Mouse (Mus musculus) neural tube, embryonic 10.5 days (tissue): ENCODE measurements around the gene Dlgap1.

Source experiments
- DNase-seq: peaks from one replicate; pipeline ENCODE4 v3.0.0-alpha.2; 2017; ENCODE audit warnings: low spot score; ENCODE audit errors: extremely low spot score

Gene Dlgap1

DNA sequence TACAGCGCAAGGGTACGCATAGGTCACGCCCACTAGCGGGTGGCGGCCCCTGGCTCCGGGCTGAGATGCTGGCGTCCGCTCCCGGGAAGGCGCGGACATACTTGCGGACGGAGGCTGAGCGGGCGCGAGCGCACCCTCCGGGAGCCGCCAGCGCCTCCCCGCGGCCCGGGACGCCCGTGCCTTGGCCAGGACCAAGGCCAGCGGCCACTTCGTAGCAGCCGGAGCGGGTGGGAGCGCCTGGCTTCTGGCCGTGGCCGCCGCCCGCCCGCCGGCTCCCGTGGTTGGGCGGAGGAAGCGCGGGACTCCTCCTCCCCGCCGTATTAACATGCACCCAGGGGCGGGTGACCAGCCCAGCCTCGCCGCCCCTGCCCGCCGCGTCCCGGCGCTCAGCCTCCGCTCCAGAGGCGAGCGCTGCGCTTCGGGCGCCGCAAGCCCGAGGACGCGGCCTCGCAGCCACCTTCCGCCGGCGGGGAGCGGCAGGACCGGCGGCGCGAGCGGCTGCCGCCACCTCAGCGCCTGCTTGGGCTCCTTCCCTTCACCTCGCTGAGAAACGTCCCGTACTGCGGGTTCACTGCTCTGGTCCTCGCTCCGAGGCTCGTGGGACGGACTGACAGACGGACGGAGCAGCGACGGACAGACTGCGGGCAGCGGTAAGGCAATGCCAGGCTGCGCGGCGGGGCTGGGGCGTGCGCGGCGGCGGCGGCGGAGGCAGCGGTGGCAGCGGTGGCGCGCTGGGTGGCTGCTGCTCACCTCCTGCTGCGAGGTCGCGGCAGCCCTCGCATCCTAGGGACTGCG lies at the start of gene Dlgap1:
TSS of gene Dlgap1 (plus strand) at position 53 of the 795 bp plus-strand sequence.
- peak; percentile 79 for DNase-seq

DNA sequence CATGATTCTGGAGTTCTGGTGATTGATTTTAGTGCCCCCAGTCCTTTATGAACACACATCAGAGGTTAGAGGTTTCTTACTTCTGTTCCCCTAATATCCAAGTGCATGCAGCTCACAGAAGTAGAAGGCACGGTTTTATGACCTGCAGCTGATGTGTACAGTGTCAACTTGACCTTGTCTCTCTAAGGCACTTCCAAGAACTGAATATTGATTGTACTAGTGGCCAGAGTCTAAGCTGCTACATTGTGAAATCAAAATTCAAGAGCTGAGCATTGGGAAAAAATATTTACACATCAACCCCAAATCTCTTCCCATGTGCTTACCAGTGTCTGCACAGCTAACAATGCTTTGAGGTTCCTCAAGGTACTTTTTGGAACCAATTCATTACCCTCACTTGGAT lies 13.9 kb upstream of the Dlgap1 start:
- no peak for DNase-seq

DNA sequence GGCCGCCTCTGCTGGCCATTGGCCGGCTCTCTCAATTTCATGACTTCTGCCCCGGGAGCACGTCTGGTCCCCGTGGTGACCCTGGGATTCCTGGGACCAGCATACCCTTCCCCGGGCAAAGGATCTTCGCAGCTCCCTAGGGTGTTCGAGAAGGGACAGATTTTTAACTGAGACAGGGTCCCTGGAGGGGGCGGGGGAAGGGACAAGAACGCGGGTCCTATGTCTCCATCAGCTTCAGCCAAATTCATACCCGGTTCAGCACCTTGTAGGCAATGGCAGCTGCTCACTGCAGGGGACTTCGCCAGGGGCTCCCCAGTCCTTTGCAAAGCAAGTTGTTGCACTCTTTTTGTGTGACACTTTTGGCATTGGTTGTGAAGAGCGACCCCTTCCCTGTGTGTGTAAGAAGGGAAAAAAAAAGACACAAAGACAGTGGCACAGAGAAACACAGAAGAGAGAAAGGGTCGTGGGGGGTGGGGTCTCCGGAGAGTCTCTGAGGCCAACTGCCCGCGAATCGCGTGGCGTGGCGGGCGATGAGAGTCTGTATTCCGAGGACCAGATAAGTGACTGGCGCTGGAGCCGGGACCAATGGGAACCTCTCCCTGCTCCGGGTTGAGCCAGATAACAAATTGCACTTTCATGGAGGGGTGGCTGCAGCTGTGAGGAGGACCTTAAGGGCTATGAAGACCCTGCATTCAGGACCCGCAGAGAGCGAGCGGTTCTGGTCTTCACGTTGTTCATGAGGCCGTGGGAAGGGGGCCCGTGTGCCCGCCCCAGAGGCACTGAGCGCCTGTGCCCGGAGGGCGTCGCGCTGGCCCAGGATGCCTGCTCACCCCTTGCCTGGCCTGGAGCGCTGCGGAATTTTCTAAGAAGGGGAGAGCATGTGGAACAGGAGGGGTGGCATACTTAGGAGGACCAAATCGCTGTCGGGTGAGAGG lies 1.2 kb downstream of the Dlgap1 start:
- DNase-seq, result peak; percentile 42

DNA sequence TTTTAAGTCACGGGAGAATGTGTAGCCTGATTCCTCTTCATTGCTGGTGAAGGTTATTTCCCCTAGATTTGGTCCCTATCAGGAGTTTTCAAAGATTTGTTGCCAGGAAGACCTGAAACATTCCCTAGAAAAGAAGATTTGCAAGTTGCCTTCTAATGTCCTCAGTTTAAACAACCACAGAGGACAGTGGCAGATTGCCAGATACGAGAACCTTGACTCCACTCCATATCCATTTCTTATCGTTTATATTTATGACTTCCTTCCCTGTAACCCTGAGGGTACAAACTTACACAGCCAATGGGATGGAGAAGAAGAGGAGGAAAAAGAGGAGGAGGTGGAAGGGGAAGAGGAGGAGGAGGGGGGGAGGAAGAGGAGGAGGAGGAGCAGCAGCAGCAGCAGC lies 4.2 kb downstream of the Dlgap1 start:
- no peak for DNase-seq

DNA sequence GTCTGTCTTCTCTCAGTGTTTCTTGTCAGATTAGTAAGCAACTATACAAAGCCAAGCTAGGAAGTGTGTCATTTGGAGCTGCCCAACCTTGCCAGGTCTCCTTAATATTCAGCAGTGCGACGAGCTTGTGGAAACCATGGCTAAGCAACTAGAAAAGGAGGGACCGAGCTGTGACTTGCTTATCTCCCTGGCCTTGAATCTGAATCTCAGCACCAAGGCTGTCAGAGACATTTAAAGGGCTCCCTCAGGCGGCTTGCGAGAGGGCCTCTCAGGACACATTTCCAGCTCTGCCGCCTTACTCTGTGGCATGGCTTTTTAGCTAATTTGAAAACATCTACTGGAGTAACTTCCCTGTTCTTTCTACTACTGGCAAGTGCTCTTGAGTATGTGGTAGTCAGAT lies 5.1 kb downstream of the Dlgap1 start:
- DNase-seq, result no peak

DNA sequence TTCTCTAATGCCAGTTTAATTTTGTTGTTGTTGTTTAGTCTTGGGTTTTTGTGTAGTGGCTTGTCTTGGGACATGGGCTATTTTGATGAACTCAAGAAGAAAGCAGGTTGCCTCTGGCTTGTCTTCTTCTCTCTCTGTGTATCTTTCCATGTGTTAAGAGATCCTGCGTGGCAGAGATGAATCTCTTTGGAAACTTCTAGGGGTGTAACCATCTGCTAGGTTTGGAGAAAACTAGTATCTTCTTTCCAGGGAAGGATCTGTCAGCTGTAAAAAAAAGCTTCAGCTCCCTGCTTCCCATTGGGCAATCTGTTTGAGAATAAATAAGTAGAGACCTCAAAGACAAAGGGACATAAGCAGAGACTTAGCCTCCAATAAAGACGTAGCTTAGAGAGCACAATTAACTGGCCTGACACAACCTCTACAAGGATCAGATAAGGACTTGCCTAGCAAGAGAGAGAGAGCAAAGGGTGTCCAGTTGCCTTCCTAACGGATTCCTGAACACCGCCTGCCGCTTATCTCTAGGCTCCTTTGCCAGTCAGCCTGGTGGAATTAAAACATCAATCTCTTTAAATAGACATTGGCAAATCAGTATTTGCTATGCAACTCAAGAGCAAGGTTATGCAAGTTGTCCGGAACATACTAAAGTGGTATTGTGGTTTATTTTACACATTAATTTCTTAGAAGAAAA lies 13.5 kb downstream of the Dlgap1 start:
- DNase-seq, result no peak

DNA sequence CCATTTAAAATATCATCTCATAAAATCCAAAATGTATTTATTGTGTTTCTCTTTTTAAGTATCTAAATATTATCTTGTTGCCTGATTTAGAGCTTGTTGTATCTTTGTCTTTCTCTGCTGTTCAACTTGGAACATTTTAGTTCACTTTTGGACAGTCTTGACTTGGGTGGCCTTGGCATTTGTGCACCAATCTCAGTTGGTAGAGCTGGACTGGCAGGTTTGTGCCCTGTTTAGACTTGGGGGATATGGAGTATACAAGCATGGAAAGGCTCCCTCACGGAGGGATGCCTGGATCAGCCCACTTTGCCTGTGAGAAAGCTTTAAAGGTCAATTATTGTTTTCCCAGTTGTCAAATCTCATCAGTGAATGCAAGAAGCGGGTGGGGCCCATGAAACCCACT lies 27.5 kb downstream of the Dlgap1 start:
- no peak for DNase-seq

DNA sequence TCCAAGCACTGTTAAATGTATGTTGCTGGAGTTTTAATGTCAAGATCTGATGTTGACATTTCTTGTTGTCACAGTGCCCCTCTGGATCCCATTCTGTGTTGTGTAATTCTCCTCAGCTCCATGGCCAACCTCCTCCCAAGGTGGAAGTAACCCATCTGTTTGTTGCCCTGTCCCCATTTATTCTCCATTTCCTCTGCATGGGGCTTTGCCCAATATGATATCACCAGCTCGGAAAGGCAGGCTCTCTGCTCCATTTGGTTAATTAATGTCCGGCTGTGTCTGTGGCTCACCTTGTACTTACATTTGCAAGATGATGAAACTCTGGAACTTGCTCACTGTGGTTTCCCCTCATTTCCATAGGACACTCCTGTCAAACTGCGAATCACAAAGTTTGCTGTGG lies 33.2 kb downstream of the Dlgap1 start:
- DNase-seq, result no peak

DNA sequence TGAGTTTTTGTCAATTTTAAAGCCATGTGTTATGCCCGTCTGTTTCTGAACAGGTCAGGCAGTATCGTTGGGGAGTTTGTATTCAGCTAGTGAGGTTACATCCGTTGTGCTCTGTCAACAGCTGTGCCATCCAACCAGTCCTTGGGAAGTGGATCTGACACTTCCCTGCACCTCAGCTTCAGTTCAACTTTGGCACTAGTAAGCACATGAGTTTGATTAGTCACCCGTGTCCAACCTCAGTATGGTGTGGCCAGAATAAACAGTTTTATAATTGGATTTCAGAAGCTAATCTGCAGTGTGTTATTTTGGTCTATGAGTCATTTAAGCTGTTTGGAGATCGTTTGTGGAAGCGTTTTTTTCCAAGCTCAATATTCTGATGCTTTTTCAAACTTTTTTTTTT lies 35.8 kb downstream of the Dlgap1 start:
- no peak for DNase-seq

DNA sequence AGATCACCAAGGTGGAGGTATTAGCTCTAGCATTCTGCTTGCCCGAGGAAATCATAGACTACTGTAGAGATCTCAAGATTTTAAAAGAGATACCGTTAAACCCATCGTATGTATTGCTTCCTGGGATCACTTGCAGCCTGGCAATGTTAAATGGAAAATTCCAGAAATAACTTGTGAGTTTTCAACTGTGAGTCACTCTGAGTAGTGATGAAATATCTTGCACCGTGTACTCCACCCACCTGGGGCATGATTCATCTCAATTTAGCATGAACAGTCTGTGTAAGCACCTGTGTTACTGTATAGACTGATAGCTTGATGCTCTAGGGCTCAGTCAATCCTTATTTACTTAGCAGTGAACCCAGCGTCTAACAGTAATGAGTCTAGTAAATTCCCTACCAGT lies 38.7 kb downstream of the Dlgap1 start:
- no peak for DNase-seq

DNA sequence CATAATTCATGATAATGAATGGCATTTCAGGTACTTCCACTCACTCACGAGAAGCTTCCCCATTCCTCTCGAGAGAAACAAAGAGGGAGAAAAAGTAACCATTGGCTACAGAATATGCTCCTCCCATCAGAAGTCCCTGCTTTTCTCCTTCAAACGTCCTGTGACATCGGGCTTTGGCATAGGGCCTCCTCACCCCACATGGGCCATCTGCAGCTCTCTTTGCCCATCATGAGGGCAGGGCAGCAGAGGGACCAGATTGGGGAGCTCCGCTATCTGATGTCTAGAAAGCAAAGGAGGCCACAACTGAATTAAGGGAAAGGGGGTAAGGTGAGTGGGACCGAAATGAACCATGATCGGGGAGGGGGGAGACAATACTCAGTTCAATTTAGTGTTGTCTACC lies 47.6 kb downstream of the Dlgap1 start:
- DNase-seq, result no peak

DNA sequence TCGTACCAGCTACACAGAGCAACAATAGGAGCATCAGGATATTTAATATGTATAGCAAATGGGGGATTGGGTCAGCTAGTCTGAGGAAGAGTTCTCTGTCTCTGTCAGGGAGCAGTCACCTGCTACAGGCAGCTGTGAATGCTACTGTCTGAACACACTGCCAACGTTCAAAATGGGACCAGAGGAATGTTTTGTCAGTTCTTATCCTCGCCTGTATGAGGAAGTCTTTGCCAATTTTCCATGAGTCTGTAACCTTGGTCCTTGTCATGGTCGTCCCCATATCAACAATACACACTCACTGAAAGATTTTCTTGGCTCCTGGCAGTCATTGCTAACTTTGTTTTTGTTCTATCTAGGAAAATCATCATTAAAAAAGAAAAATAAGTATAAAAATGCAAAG lies 51.5 kb downstream of the Dlgap1 start:
- DNase-seq, result no peak

DNA sequence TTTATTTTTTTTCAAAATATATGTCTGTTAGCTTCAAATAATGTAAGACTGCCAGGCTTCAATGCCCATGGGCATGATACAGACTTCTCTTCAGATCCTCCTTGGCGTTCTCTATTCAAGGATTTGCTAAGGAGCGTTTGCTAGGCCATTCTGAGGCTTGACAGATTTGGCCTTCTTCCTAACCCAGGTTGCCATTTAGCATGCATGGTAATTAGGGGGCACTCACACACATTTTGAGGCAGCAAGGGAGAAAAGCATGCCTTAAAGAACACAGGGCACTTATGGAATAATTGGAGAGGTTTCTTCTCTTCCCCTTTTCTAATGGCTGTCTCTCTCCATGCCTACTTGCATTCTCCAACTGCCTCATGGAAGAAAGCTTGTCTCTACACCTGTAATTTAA lies 53.7 kb downstream of the Dlgap1 start:
- no peak for DNase-seq

DNA sequence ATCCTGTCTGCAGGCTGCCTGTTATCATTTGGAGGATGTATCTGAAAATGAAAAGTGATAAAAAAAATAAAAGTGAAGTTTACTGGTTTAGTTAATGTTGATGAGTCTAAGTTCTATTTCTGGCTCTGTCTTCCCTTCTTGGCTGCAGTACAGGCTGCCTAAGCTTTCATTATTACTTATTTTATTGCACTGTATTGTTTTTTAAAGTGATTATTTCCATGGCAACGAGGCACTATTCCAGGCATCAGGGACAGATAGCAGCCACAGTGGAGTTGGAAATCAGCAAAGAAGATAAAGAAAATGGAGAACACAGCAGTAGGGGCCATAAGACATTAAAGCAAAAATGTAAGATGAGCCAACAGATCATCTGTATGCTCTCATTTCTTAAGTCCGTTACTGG lies 66.0 kb downstream of the Dlgap1 start:
- DNase-seq, result no peak

DNA sequence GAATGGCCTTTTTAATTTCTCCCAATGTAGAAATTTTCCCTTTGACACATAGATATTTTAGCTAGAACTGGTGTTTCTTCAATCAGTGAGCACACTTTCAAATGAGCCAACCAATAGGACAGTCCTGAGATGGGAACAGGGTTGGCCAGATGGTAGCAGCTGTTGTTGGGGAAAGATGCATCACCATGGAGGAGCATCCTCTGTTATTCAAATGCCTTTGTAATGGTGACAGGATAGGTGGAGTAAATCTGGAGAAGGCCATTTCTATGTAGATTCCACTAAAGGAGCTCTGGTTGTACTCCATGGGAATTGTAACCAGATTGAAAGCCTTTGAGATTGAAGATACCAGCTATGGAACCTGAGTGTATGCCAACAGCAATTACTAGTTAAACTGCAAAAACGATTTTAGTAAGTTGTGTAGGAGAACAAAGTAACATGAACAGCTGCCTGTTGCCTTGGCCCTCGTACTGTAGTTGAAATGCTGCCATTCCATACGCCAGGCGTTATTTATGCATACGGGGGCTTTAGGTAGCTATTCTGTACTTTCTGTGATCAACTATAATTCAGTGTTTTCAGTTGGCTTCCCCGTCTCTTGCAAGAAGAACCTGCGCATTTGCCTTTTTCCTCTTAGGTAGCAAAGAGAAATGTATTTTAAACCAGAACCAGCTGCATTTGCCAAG lies 72.0 kb downstream of the Dlgap1 start:
- no peak for DNase-seq

DNA sequence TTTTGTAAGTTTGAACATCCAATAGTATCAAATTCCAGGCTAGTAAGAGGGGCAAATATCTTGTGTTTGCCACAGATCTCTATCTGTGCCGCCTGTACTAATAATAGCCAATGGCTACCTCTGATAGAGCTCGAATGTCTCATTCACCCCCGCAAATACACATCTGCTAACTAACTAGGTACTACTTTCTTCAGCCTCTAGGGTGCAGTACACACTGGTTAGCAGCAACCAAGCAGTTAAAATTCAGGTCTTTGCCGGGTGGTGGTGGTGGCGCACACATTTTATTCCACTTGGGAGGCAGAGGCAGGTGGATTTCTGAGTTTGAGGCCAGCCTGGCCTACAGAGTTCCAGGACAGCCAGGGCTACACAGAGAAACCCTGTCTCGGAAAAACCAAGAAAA lies 99.4 kb downstream of the Dlgap1 start:
- DNase-seq, result no peak

DNA sequence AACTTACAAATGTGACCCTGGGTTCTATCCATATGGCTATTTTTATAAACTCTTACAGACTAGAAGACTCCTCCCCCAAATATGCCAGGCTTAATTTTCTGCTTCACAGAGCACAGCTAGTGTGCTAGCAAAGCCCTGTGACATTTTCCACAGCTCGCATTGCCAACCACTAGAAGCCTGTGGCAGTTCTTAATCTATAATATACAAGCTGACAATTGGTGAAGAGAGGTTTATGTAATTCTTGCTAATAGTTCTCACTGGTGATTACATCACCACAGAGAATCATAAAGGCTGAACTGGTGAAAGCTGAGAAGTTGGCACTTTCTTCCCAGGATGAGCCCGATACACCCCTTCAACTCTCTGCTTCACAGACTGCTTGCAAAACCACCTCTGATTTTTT lies 103.2 kb downstream of the Dlgap1 start:
- no peak for DNase-seq

DNA sequence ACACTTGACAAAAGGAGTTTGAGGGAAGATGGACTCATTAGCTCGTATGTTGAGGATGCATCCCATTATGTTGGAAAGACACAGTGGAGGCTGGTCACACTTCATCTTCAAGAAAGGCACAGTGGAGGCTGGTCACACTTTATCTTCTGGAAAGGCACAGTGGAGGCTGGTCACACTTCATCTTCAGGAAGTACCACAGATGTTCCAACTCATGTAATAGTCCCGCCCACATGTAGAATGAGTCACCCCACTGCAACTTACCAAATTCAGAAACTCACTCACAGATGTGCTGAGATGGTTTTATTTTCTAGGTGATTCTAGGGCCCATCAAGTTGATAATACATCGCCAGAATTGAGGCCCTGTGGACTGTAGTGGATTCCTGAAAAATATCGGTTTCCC lies 119.3 kb downstream of the Dlgap1 start:
- no peak for DNase-seq

DNA sequence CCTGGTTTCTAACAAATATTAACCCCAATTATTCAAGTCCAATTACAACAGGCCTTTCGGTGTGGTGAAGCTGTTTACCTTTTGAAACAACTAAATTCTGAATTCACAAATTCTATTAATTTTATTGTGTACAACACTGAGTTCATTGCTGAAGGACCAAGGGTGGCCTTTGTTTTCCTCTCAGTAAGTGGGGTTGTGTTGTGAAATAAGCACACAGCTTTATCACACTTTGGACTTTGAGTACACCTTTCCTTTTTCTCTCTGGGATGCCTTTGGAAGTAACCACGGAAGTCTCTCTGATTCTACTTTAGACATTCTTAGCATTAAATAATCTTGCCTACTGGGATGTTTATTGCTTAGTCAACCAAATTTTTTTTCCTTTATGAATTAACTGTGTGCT lies 121.9 kb downstream of the Dlgap1 start:
- no peak for DNase-seq

DNA sequence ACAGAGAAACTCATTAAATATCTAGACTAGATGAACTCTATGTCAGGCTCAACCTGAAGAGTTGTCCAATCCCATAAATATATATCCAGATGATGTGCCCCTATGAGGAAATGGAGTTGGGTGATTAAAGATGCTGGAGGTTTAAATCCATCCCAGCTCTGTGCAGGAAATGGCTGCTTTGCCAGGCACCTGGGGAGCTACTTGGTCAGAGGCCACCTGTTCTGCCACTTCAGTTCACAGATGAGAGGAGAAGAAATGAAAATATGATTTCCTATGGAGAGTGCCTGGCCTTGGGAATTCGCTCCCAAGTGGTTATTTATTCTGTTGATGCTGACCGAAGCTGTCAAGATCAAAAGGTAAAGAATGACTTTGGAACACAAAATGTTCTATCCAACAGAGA lies 160.3 kb downstream of the Dlgap1 start:
- DNase-seq, result no peak

DNA sequence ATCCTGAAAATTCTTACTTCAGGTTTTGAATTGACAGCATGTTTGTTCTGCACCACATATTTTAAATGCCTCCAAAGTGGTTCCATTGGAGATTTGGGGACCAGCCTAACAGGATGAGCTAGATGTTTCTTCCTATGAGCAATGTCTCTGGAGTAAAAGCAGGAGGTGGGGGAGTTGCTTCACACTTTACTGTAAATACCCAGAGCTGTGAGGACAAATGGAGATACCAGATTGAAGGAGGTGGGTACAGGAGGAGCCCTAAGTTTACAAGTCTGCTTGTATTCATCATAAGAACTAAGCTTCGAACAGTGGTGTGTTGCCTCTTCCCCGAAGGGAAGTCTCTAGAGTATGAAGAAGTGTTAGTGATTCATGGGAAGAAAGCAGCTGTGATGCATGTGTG lies 201.0 kb downstream of the Dlgap1 start:
- DNase-seq, result no peak
